Mouse (Mus musculus) common myeloid progenitor, adult 5-6 weeks (primary cell): ENCODE results near the gene 3110040M04Rik. TPM values are rescaled to one million over a fixed set of nuclear protein-coding genes. Genes with fewer than 3 reads are reported as not detected.
A peak's percentile ranks its signal among the peaks of the same experiment; 100 is the strongest.

Source experiments
- ATAC-seq: replicated peaks from 2 replicates; pipeline ENCODE4 v1.8.0; 2016; ENCODE audit warnings: low read depth, mild to moderate bottlenecking, moderate TSS enrichment, inconsistent platforms; ENCODE audit not compliant: poor library complexity, severe bottlenecking
- total RNA-seq: library from RNA; stranded (forward); fragments of 200-1000, 187-1606 nt; gene quantifications from 2 replicates; pipeline ENCODE4 v1.2.3, GENCODE M21; 2017

Gene 3110040M04Rik
- total RNA-seq, 1 experiment from 2014 or later = not detected

DNA sequence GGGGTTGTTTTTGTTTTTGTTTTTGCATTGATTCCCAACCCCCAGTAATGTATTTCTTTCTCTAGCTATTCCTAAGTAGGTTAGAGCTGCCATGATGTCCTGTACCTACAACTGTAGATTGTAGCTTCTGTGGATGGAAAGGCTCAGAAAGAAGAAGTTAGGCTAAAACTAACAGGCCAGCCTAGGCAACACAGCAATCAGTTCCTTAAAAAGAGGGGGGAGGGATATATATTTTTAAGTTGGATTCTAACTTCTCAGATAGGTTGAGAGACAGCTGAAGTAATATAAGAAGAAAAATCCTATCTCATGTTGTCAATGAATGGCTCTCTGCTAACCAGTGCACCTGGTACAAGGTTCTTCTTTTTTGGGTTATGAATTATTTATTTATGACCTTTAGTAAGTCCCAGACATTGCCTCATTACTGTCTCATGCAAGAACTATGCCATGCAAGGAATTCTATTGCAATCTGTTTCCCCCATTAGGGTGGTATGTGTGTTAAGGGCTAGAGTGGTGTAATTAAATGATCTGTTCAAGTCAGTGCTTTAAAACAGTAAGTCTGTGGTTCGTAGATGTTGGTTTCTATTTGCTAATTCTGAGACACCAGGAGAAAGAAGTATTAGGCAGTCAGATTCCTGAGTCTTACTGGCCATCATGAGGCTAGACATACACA, 24.5 kb downstream of the 3110040M04Rik start:
- ATAC-seq = peak; percentile 69

DNA sequence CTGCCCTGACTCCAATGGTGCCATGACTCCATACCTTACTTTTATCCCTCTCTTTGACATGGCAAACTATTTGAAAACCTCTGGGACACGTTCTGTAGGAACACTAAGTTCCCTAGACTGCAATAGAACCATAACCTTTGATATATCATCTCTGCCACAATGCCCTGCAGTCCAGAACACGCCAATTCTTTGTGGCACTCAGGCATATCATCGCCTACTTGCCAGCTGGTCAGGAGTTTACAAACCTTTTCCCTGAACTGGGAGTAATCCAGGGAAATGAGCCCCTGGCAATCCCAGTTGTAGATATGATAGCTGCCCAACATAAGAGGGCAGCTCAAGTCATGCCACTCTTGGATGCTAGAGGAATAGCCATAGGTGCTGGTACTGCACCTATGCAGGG, 28.4 kb downstream of the 3110040M04Rik start:
- ATAC-seq = no peak

DNA sequence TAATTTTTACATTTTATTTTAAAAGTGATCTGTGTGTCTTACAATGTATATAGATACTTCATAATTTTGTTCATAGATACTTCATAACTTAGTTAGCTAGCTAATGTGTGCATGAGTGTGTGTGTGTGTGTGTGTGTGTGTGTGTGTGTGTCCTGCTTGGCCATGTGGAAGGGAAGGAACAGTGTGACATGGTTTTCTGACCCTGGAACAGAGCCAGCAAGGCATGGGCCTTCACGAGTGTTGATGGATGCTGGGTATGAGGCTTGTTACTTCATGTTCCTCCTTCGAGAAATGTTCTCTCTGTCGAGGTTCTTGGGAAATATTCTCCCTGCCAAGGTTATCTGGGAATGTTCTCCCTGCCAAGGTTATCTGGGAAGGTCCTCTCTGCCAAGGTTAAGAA, 29.8 kb downstream of the 3110040M04Rik start:
- no peak for ATAC-seq

DNA sequence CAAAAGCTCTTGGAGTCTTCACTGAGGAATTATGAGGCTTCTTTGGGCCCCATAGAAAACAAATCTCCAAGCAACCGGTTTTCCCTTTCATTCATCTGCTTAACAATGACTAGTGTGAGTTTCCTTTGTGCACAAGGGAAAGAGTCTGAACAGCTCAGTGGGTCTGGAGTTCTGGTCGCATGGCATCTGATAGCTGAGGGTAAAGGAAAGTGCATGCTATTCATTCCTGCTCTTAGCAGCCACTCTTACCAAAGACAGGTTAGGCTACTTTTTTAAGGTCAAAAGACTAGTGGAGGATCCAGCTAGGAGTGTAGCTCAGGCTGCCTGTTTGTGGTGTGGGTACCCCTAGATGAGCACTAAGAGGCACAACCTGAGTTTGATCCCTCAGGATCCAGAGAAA, 31.7 kb downstream of the 3110040M04Rik start:
- ATAC-seq = no peak

DNA sequence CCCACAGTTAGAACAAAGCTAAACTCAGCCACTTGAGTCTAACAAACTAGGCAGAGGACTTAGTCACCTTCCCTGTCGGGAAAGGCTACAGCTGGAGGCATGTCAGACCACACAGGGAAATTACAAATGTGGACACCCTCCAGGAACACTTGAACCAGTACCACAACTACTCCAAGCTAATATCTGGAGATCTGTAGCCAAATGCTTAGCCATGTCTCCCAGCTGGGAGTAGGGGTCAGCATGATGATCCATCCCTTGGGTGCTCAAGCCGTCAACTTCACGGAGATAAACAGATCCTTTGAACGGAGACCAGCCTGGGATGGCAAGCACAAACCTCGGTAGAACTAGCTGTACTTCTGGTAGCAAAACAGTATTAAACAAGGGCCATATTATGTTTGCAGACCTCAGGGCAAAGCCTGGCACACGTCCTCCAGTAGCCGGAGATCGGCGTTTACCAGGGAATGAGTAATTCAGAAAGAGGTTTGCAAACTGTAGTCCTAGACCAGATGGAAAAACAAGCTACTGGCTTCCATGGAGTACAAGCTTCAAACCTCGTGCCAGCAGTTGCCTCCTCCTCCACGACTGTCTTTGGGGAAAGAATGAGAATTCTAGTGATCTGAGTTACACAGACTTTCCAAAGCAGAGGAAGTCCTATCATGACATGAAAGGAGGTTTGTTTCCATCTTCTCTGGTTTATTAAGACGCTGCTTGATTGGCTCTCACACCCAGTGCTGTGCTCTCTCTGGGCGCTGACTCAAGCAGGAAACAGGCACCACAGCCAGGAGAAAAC, 32.4 kb downstream of the 3110040M04Rik start:
- peak; percentile 80 for ATAC-seq

DNA sequence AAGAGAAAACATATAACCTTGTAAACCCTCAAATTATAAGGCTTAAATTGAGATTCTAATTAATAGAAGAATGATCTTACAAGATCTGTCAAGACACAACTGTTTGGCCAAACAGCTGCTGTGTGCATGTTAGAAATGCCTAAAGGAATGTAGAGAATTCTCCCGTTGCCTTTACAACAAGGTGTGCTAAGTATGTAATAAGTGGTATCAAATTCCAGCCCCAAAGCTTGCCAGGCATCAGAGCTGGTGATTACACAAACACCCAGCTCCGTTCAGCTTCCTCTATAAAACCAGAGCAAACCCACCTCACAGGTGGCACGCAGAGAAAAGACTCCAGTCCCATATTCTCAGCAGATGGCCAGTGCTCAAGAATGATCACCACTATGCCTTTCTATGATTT, 33.9 kb downstream of the 3110040M04Rik start:
- no peak for ATAC-seq

DNA sequence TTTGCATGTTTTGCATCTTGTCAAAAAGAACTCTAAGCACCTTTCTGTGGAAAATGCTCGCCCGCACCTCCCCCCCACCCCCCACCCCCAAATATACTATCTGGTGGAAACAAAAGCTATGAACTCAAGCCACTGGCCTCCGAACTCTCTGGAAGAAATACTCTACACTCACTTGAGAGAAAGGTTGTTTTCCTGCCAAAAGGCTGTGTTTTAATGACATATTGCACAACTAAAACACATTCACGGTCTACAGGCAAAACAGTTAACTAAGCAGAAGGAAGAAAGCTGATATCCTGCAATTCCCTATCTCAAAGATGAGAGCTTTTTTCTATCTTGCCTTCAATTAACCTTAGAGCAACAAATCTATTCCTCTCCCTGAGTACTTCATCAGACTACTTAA, 39.4 kb downstream of the 3110040M04Rik start:
- ATAC-seq = no peak

DNA sequence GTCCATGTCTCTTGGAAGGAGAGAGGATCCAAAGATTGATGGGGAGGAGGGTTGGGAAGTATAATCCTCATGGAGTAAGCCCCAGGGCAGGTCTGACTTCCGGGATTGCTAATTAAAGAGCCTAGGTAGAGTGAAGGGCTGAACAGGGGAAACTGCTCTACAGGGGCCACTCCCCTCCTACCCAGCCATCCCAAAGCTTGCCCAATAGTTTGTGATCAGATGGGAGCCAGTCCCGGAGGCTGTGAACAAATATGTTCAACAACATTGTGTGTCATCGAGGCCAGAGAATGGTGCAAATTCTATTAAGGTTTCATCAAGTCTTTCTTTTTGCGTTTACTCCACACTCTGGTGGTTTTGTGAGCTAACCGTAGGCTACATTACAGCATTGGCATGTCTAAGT, 40.1 kb downstream of the 3110040M04Rik start:
- ATAC-seq = no peak

DNA sequence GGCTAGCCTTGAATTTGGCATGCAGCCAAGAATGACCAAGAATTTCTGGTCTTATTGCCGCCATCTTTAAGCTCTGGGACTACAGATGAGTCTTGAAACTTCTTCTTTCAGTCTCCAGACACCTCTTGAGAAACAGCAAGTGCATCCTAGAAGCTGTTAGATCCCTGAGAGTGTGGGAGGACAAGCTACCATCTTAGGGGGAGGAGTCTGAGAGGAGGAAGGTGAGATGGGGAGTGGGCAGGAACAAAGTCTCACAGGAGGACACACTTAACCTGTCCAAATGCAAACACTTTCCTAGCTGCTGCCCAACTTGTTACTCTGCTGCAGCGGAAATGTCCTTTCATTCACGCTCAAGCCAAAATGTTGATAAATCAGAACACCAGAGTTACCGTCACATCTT, 40.8 kb downstream of the 3110040M04Rik start:
- ATAC-seq = no peak

DNA sequence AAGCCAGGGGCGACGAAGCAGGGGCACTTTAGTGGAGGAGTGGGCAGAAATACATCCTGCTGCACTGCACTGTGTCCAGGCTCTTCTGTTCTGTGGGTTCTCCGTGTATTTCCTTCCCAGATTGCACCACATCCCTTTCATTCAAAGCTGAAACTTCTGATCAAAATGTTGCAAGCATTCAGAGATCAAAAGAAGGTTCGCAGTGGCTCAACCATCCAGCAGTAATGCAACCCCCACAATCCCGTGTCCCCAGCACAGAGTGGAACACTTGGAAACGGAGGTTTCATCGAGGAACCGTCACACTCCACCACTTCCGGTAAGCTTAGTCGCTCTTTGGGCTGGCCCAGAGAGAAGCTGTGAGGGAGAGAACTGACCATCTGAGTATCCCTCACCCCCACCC, 41.2 kb downstream of the 3110040M04Rik start:
- peak; percentile 76 for ATAC-seq

DNA sequence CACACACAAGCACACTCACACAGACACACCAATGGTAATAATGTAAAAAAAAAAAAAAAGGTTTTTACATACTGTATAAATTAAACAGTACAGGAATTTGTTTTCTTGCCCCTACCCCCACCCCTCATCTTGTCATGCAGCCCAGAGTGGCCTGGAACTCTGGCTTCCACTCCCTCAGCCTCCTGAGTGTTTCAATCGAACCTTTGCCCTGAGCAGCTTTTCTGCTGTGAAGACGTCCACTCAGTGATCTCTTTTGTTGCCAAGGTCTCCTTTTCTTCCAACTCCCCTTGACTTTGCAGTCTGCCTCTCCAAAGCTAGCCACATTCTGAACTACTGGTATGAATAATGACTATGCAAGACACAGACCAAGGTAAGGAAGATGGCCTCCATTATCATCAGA, 41.9 kb downstream of the 3110040M04Rik start:
- ATAC-seq = no peak

DNA sequence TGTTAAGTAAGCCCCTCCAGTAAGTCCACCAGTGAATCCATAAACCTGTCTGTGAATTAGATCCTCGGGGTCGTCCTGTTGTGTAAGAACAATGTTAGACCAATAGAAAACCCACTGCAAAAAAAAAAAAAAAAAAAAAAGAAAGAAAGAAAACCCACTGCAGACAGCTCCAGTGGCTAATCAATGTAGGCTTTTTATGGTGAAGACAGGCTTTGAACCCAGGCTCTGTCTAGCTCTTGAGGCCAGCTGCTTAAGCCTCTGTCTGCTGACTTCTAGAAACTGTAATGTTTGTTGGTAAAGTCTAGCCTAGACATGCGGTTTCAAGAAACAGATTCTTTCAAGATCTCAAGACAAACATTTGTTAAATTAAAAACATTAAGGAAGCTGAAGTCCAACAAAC, 46.2 kb downstream of the 3110040M04Rik start:
- ATAC-seq = no peak

DNA sequence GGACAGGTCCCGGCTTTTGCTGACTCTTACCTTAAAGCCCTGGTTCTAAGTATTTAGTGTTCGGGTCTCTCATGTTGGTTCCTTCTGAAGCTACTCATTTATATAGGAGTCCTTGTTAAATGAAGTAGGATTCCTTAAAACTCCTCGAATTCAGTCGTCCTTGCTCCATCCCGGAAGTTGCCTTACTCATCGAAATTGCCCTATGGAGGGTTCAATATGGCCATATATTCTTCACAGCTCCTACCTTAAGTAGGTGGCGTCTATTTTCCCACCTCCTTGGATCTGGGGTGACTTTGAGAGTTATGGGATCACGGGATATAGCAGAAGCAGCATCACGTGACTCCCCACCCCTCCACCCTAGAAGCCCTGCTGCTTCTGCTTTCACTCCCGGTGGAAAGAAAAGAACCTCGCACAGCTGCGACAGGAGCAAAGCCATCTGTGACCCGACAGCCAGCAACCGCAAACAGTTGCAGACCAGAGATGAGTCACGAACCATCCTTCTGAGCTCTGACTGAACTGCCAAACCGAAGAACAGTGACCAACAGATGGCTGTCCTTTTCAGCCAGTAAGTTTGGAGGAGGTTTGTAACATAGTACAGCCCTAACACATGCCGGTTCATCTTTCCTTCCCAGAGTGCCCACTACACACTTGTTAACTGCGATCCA, 46.7 kb downstream of the 3110040M04Rik start:
- peak; percentile 92 for ATAC-seq

DNA sequence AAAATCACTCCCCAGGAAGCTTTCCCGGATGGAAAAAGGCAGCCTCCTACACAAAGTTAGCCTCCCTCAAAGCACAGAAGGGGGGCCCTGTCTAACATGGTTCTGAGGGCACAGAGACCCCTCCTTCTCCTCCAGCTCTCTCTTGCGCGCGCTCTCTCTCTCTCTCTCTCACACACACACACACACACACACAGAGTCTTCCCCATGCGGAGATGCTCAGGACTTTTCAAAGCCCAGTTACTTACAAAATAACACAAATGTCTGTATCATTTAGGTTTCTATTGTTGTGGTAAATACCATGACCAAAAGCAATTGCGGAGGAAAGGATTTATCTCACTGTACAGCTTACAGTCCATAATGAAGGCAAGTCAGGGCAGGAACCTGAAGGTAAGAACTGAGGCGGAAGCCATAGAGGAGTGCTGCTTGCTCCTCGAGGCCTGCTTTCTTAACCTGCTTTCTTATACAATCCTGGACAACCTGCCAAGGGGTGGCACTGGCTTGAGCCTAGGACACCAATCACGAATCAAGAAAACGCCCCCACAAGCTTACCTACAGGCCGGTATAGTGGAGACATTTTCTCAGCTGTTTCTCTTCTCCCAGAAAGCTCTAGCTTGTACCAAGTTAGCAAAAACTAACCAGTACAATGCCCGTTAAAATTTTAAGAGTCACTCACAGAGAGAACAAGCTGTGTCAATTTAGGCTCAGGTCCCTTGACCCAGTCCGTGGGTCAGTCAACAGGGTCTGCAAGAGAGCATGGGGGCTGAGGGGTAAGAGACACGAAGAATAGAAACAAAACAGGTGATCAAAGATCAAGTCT, 47.5 kb downstream of the 3110040M04Rik start:
- no peak for ATAC-seq

Other genes starting within 250 kb of the 3110040M04Rik start
- not detected in 2 replicates for gene Hmcn1, start 210.7 kb upstream of the 3110040M04Rik start, total RNA-seq
- gene Gm47985, start 21.6 kb upstream of the 3110040M04Rik start, total RNA-seq = 0.69 TPM in 1 of 2 replicates, not detected in the other
- not detected in 2 replicates for gene Gm8947, start 11.7 kb upstream of the 3110040M04Rik start, total RNA-seq
- gene Gm47995, start 5.7 kb upstream of the 3110040M04Rik start, total RNA-seq = not detected in 2 replicates
- gene Gm47996, start 6.0 kb downstream of the 3110040M04Rik start, total RNA-seq = 1.6 and 4.8 TPM in 2 replicates
- 467 and 489 TPM in 2 replicates for gene Ivns1abp, start 140.4 kb downstream of the 3110040M04Rik start, total RNA-seq
- 26.3 and 31.0 TPM in 2 replicates for gene Swt1, start 224.3 kb downstream of the 3110040M04Rik start, total RNA-seq
- 26.3 and 28.6 TPM in 2 replicates for gene Trmt1l, start 224.4 kb downstream of the 3110040M04Rik start, total RNA-seq